Mouse (Mus musculus) MEL (cell line): ENCODE measurements around the gene Cd209g. TPM values are rescaled to one million over a fixed set of nuclear protein-coding genes. Genes with fewer than 3 reads are reported as not detected.

Experiments used
- DNase-seq: peaks from one replicate; pipeline ENCODE4 v3.0.0; 2011; ENCODE audit warnings: low read depth, low spot score
- H3K27ac ChIP-seq: 2 replicates; pipeline ENCODE4 v1.5.1; 2012; ENCODE audit warnings: low read depth, mild to moderate bottlenecking, control low read depth, low read length, moderate library complexity; ENCODE audit not compliant: control insufficient read depth
- H3K27me3 ChIP-seq, 2 experiments: fragments of 150-350 bp in 1 of 2; sonication (generic) in 1 of 2; 2 replicates each; pipeline ENCODE4 v1.6.1; 2012; ENCODE audit warnings: low read length in 2 of 2, mild to moderate bottlenecking in 2 of 2, improper control_type of control experiment in 1 of 2, moderate library complexity in 1 of 2; ENCODE audit not compliant: insufficient read depth in 2 of 2, control insufficient read depth in 1 of 2
- H3K36me3 ChIP-seq, 2 experiments: 2 replicates each; pipeline ENCODE4 v1.6.1; 2012 to 2014; ENCODE audit warnings: low read length in 2 of 2, improper control_type of control experiment in 1 of 2, inconsistent platforms in 1 of 2, mild to moderate bottlenecking in 1 of 2; ENCODE audit not compliant: insufficient read depth in 2 of 2, control insufficient read depth in 1 of 2
- H3K4me1 ChIP-seq, 2 experiments: fragments of 150-350 bp in 1 of 2; sonication (generic) in 1 of 2; 2 replicates each; pipeline ENCODE4 v1.6.1; 2012; ENCODE audit warnings: low read length in 2 of 2, improper control_type of control experiment in 1 of 2, mild to moderate bottlenecking in 1 of 2; ENCODE audit not compliant: insufficient read depth in 2 of 2, control insufficient read depth in 1 of 2
- H3K4me3 ChIP-seq, 2 experiments: fragments of 150-350 bp in 1 of 2; sonication (generic) in 1 of 2; 2 replicates each; pipeline ENCODE4 v1.5.1; 2012; ENCODE audit warnings: low read depth in 2 of 2, low read length in 2 of 2, mild to moderate bottlenecking in 2 of 2, moderate library complexity in 2 of 2, control low read depth in 1 of 2, improper control_type of control experiment in 1 of 2; ENCODE audit not compliant: control insufficient read depth in 1 of 2, insufficient read depth in 1 of 2
- H3K79me2 ChIP-seq: 2 replicates; pipeline ENCODE4 v1.6.1; 2012; ENCODE audit warnings: mild to moderate bottlenecking, low read length, moderate library complexity; ENCODE audit not compliant: control insufficient read depth, poor library complexity, insufficient read depth
- H3K9ac ChIP-seq: 2 replicates; pipeline ENCODE4 v1.6.1; 2012; ENCODE audit warnings: low read depth, mild to moderate bottlenecking, control low read depth, low read length, moderate library complexity; ENCODE audit not compliant: control insufficient read depth, poor library complexity, severe bottlenecking
- H3K9me3 ChIP-seq: fragments of 150-350 bp; sonication (generic); replicated peaks from 2 replicates; pipeline ENCODE4 v1.6.1; 2012; ENCODE audit warnings: mild to moderate bottlenecking, low read length, improper control_type of control experiment, moderate library complexity; ENCODE audit not compliant: insufficient read depth
- CTCF ChIP-seq, 3 experiments: IDR thresholded peaks in 2 of 3; conservative IDR thresholded peaks in 1 of 3; 2 replicates each; pipeline ENCODE4 v1.5.1; 2011 to 2012; ENCODE audit warnings: low read length in 3 of 3, low read depth in 2 of 3, mild to moderate bottlenecking in 2 of 3, improper control_type of control experiment in 1 of 3, inconsistent platforms in 1 of 3, mixed read lengths in 1 of 3, moderate library complexity in 1 of 3; ENCODE audit not compliant: control insufficient read depth in 1 of 3, insufficient read depth in 1 of 3, poor library complexity in 1 of 3, severe bottlenecking in 1 of 3
- E2F4 ChIP-seq: IDR thresholded peaks from 2 replicates; pipeline ENCODE4 v1.6.1; 2011; ENCODE audit warnings: low read depth, low read length, improper control_type of control experiment, borderline replicate concordance
- ELF1 ChIP-seq: IDR thresholded peaks from 2 replicates; pipeline ENCODE4 v1.6.1; 2014; ENCODE audit warnings: low read depth, mild to moderate bottlenecking, inconsistent platforms, low read length, improper control_type of control experiment, moderate library complexity
- EP300 ChIP-seq, 2 experiments: IDR thresholded peaks; 2 replicates each; pipeline ENCODE4 v1.6.1; 2011; ENCODE audit warnings: improper control_type of control experiment in 2 of 2, low read length in 2 of 2, low read depth in 1 of 2, mild to moderate bottlenecking in 1 of 2
- GABPA ChIP-seq: IDR thresholded peaks from 2 replicates; pipeline ENCODE4 v1.6.1; 2012; ENCODE audit warnings: low read depth, mild to moderate bottlenecking, inconsistent platforms, low read length, improper control_type of control experiment, moderate library complexity
- JUND ChIP-seq: IDR thresholded peaks from 2 replicates; pipeline ENCODE4 v1.6.1; 2011; ENCODE audit warnings: low read depth, mild to moderate bottlenecking, improper control_type of control experiment, low read length
- MAZ ChIP-seq: IDR thresholded peaks from 2 replicates; pipeline ENCODE4 v1.6.1; 2012; ENCODE audit warnings: low read depth, mild to moderate bottlenecking, inconsistent platforms, low read length, improper control_type of control experiment
- MEF2A ChIP-seq: IDR thresholded peaks from 2 replicates; pipeline ENCODE4 v1.6.1; 2014; ENCODE audit warnings: low read depth, mild to moderate bottlenecking, inconsistent platforms, low read length, improper control_type of control experiment; ENCODE audit not compliant: poor library complexity, insufficient replicate concordance, severe bottlenecking; ENCODE audit errors: extremely low read depth
- MXI1 ChIP-seq: IDR thresholded peaks from 2 replicates; pipeline ENCODE4 v1.6.1; 2011; ENCODE audit warnings: mild to moderate bottlenecking, low read depth, low read length, improper control_type of control experiment
- MYB ChIP-seq: IDR thresholded peaks from 2 replicates; pipeline ENCODE4 v1.6.1; 2011; ENCODE audit warnings: mild to moderate bottlenecking, low read depth, low read length, improper control_type of control experiment
- MYC ChIP-seq: IDR thresholded peaks from 2 replicates; pipeline ENCODE4 v1.6.1; 2011; ENCODE audit warnings: low read depth, mild to moderate bottlenecking, low read length, improper control_type of control experiment, moderate library complexity
- NELFE ChIP-seq: IDR thresholded peaks from 2 replicates; pipeline ENCODE4 v1.6.1; 2011; ENCODE audit warnings: low read depth, low read length, improper control_type of control experiment
- RCOR1 ChIP-seq: IDR thresholded peaks from 2 replicates; pipeline ENCODE4 v1.6.1; 2012; ENCODE audit warnings: low read depth, mild to moderate bottlenecking, inconsistent platforms, low read length, improper control_type of control experiment
- SMC3 ChIP-seq: IDR thresholded peaks from 2 replicates; pipeline ENCODE4 v1.6.1; 2011; ENCODE audit warnings: low read depth, low read length, improper control_type of control experiment
- TBP ChIP-seq: IDR thresholded peaks from 2 replicates; pipeline ENCODE4 v1.8.0; 2011; ENCODE audit warnings: low read depth, low read length, improper control_type of control experiment
- UBTF ChIP-seq: IDR thresholded peaks from 2 replicates; pipeline ENCODE4 v1.6.1; 2012; ENCODE audit warnings: low read depth, mild to moderate bottlenecking, inconsistent platforms, low read length, improper control_type of control experiment, moderate library complexity, borderline replicate concordance; ENCODE audit not compliant: insufficient read depth
- USF1 ChIP-seq: IDR thresholded peaks from 2 replicates; pipeline ENCODE4 v1.6.1; 2014; ENCODE audit warnings: low read depth, mild to moderate bottlenecking, inconsistent platforms, low read length, improper control_type of control experiment, moderate library complexity
- USF2 ChIP-seq, 2 experiments: IDR thresholded peaks; 2 replicates each; pipeline ENCODE4 v1.6.1; 2011 to 2012; ENCODE audit warnings: improper control_type of control experiment in 2 of 2, low read length in 2 of 2, borderline replicate concordance in 1 of 2, inconsistent platforms in 1 of 2, low read depth in 1 of 2, mild to moderate bottlenecking in 1 of 2; ENCODE audit not compliant: insufficient read depth in 1 of 2
- ZC3H11A ChIP-seq: IDR thresholded peaks from 2 replicates; pipeline ENCODE4 v1.6.1; 2012; ENCODE audit warnings: low read depth, mild to moderate bottlenecking, inconsistent platforms, low read length, improper control_type of control experiment
- ZNF384 ChIP-seq: IDR thresholded peaks from 2 replicates; pipeline ENCODE4 v1.6.1; 2012; ENCODE audit warnings: low read depth, mild to moderate bottlenecking, inconsistent platforms, low read length, improper control_type of control experiment
- polyA plus RNA-seq, 2 experiments: library from polyadenylated mRNA; stranded (reverse) in 1 of 2; unstranded in 1 of 2; fragments of >175 nt in 1 of 2; fragments of >200 nt in 1 of 2; gene quantifications; 2 replicates each; pipeline versions ENCODE4 v1.2.1 to v1.2.4; 2012; ENCODE audit warnings: low replicate concordance in 2 of 2, low read depth in 1 of 2; ENCODE audit not compliant: insufficient read length in 2 of 2, insufficient read depth in 1 of 2, missing spikeins in 1 of 2
- total RNA-seq: library from RNA; depleted of rRNA; stranded (reverse); fragments of 300-350 nt; gene quantifications from 2 replicates; pipeline ENCODE4 v1.2.3, GENCODE M21; 2012

The Cd209g gene
- total and polyA plus RNA-seq, 3 experiments: not detected

DNA sequence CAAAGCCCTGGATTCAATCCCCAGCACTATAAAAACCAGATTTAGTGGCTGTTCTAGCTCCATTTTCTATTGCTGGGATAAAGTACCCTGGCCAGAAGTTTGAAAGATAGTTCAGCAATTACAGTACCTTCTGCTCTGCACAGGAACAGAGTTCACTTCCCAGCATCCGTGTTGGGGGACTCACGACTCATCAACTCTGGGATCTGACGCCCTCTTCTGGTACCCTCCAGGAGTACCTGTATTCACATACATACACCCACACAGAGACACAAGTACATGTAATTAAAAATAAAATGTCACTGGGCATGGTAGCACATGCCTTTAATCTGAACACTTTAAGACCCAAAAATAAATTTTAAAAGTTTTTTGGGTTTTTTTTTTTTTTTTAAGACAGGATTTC is 38.6 kb downstream of the Cd209g start:
- no peak overlapping the region for H3K9ac ChIP-seq
- 0 out of 4 replicates have a peak, but pooled peaks cover 0 to 3% of the 10 kb centered on the region in 2 experiments for H3K4me1 ChIP-seq
- H3K4me3 ChIP-seq: no peak overlapping the region
- no peaks in the 10 kb centered on the region for H3K9me3 ChIP-seq
- no peaks in the 10 kb centered on the region for H3K27me3 ChIP-seq
- no peak for DNase-seq
- H3K27ac ChIP-seq: no peak overlapping the region
- TF ChIP-seq CTCF (IDR thresholded peaks at IDR 0.05 in 2 of 3, conservative IDR thresholded peaks at IDR 0.05 in 1 of 3; ENCODE audit: control insufficient read depth in 1 of 3, insufficient read depth in 1 of 3, low read depth in 2 of 3, low read length in 3 of 3, poor library complexity in 1 of 3, severe bottlenecking in 1 of 3): peak in 1 of 3 experiments; percentile 27; a peak in 1 of 6 replicates
- no peak for TF ChIP-seq EP300 (IDR thresholded peaks at IDR 0.05; ENCODE audit: low read depth in 1 of 2, low read length in 2 of 2)
- no peaks in the 10 kb centered on the region; a peak in 1 of 4 replicates for H3K36me3 ChIP-seq
- H3K79me2 ChIP-seq: no peaks in the 10 kb centered on the region

GRCm38 (mm10) chr8:4174018-4174417 is 40.1 kb downstream of the Cd209g start:
- Histone ChIP-seq H3K27ac (no peak overlapping the region), H3K4me3 (no peak overlapping the region), H3K27me3 (no peaks in the 10 kb centered on the region), H3K4me1 (0 out of 4 replicates have a peak, but pooled peaks cover 0 to under 1% of the 10 kb centered on the region in 2 experiments), H3K9ac (no peak overlapping the region), H3K36me3 (no peaks in the 10 kb centered on the region; a peak in 1 of 4 replicates), H3K79me2 (no peaks in the 10 kb centered on the region), H3K9me3 (no peaks in the 10 kb centered on the region)
- TF ChIP-seq ZNF384 (no peak), UBTF (no peak), RCOR1 (no peak), GABPA (no peak), ZC3H11A (no peak), USF2 (IDR thresholded peaks at IDR 0.05; ENCODE audit: borderline replicate concordance in 1 of 2, insufficient read depth in 1 of 2, low read depth in 1 of 2, low read length in 2 of 2) (no peak), MYB (no peak), NELFE (no peak), SMC3 (no peak), MXI1 (no peak), TBP (no peak), EP300 (IDR thresholded peaks at IDR 0.05; ENCODE audit: low read depth in 1 of 2, low read length in 2 of 2) (no peak), MAZ (no peak), ELF1 (no peak), USF1 (no peak), MYC (no peak), JUND (no peak), MEF2A (no peak), E2F4 (no peak)
- no peak for DNase-seq
